Mouse (Mus musculus) stomach, embryonic 16.5 days (tissue): ENCODE results near the gene Alkbh7. TPM values are rescaled to one million over a fixed set of nuclear protein-coding genes. Genes with fewer than 3 reads are reported as not detected.

Source experiments
- ATAC-seq: fragments of 200-750 bp; cut with Nextera tagmentation; 2 replicates; pipeline ENCODE4 v1.8.0; 2017; ENCODE audit warnings: moderate number of reproducible peaks, moderate TSS enrichment; ENCODE audit not compliant: insufficient read depth, low FRiP score
- H3K27ac ChIP-seq: fragments of 300-500 bp; sonication (generic); 2 replicates; pipeline ENCODE4 v1.5.1; 2014; ENCODE audit warnings: low read length
- H3K27me3 ChIP-seq: fragments of 300-500 bp; sonication (generic); 2 replicates; pipeline ENCODE4 v1.6.1; 2014; ENCODE audit warnings: low read length, control low read depth, mixed read lengths; ENCODE audit not compliant: control insufficient read depth, insufficient read depth
- H3K36me3 ChIP-seq: fragments of 300-500 bp; sonication (generic); 2 replicates; pipeline ENCODE4 v1.6.1; 2014; ENCODE audit warnings: low read length; ENCODE audit not compliant: control insufficient read depth, insufficient read depth
- H3K4me1 ChIP-seq: fragments of 300-500 bp; sonication (generic); 2 replicates; pipeline ENCODE4 v1.6.1; 2014; ENCODE audit warnings: low read length, control low read depth, mixed read lengths; ENCODE audit not compliant: control insufficient read depth, insufficient read depth
- H3K4me2 ChIP-seq: fragments of 300-500 bp; sonication (generic); 2 replicates; pipeline ENCODE4 v1.6.1; 2014; ENCODE audit warnings: low read depth, low read length, mixed read lengths
- H3K4me3 ChIP-seq: fragments of 300-500 bp; sonication (generic); replicated peaks from 2 replicates; pipeline ENCODE4 v1.5.1; 2014; ENCODE audit warnings: mild to moderate bottlenecking, low read length
- H3K9ac ChIP-seq: fragments of 300-500 bp; sonication (generic); 2 replicates; pipeline ENCODE4 v1.6.1; 2014; ENCODE audit warnings: low read length
- H3K9me3 ChIP-seq: fragments of 300-500 bp; sonication (generic); replicated peaks from 2 replicates; pipeline ENCODE4 v1.6.1; 2016; ENCODE audit warnings: low read length, control low read depth; ENCODE audit not compliant: control insufficient read depth
- WGBS: fragments of 180-500 bp; shearing (Covaris S2); extraction: QIAGEN DNeasy Blood & Tissue Kit; methylation state at CpG from one replicate; pipeline ENCODE4 v1.1.7; 2014; 5-methylcytosine and 5-hydroxymethylcytosine counted together
- polyA plus RNA-seq: library from polyadenylated mRNA; unstranded; fragments of >200 nt; fragmentation: Nextera tagmentation; extraction: Ambion mirVana; gene quantifications from 2 replicates; pipeline ENCODE4 v1.2.1, GENCODE M21; 2015

Alkbh7 gene
- polyA plus RNA-seq, 1 experiment from 2014 or later: 35.7 TPM

GRCm38 (mm10) chr17:56969321-56969720 lies 27.8 kb upstream of the Alkbh7 start:
- Histone ChIP-seq H3K9ac (no peak overlapping the region), H3K36me3 (no peaks in the 10 kb centered on the region), H3K4me1 (no peaks in the 10 kb centered on the region), H3K27me3 (no peaks in the 10 kb centered on the region), H3K4me3 (no peak overlapping the region), H3K9me3 (no peaks in the 10 kb centered on the region), H3K27ac (no peak overlapping the region), H3K4me2 (no peak overlapping the region)
- WGBS: 52% methylated on average over 3 of the region's 3 CpGs
- ATAC-seq: no peak

- no peak overlapping the region for H3K4me3 ChIP-seq
- WGBS: 65% methylated on average over 5 of the region's 5 CpGs
- no peak overlapping the region for H3K9ac ChIP-seq
- no peaks in the 10 kb centered on the region for H3K9me3 ChIP-seq
- H3K27me3 ChIP-seq: no peaks in the 10 kb centered on the region
- H3K4me2 ChIP-seq: no peak overlapping the region
- no peak overlapping the region for H3K27ac ChIP-seq
- H3K4me1 ChIP-seq: no peaks in the 10 kb centered on the region
- ATAC-seq: no peak
- H3K36me3 ChIP-seq: no peaks in the 10 kb centered on the region
Observed at GRCm38 (mm10) chr17:56970081-56970480, 27.1 kb upstream of the Alkbh7 start.

GRCm38 (mm10) chr17:56973956-56974707 lies 23.0 kb upstream of the Alkbh7 start:
- H3K4me3 ChIP-seq: no peak overlapping the region
- no peak overlapping the region for H3K27ac ChIP-seq
- no peak overlapping the region for H3K9ac ChIP-seq
- H3K9me3 ChIP-seq: no peaks in the 10 kb centered on the region
- H3K4me1 ChIP-seq: no peaks in the 10 kb centered on the region
- ATAC-seq: no peak
- no peaks in the 10 kb centered on the region for H3K27me3 ChIP-seq
- no peaks in the 10 kb centered on the region for H3K36me3 ChIP-seq
- H3K4me2 ChIP-seq: no peak overlapping the region
- WGBS: 59% methylated on average over 13 of the region's 14 CpGs

GRCm38 (mm10) chr17:56974708-56975240 lies 22.4 kb upstream of the Alkbh7 start:
- ATAC-seq: no peak

GRCm38 (mm10) chr17:56975391-56975790 lies 21.7 kb upstream of the Alkbh7 start:
- Histone ChIP-seq H3K27me3 (no peaks in the 10 kb centered on the region), H3K36me3 (no peaks in the 10 kb centered on the region), H3K4me3 (no peak overlapping the region), H3K9me3 (no peaks in the 10 kb centered on the region), H3K4me1 (no peaks in the 10 kb centered on the region), H3K27ac (no peak overlapping the region), H3K9ac (no peak overlapping the region), H3K4me2 (no peak overlapping the region)
- ATAC-seq: no peak
- 78% methylated on average over 3 of the region's 3 CpGs for whole genome bisulfite sequencing

More at GRCm38 (mm10) chr17:56974708-56975240, 22.4 kb upstream of the Alkbh7 start:
- no peaks in the 10 kb centered on the region for H3K4me1 ChIP-seq
- WGBS: 63% methylated on average over 5 of the region's 5 CpGs
- H3K9me3 ChIP-seq: no peaks in the 10 kb centered on the region
- H3K4me2 ChIP-seq: no peak overlapping the region
- H3K27ac ChIP-seq: no peak overlapping the region
- no peak overlapping the region for H3K4me3 ChIP-seq
- H3K36me3 ChIP-seq: no peaks in the 10 kb centered on the region
- no peak overlapping the region for H3K9ac ChIP-seq
- H3K27me3 ChIP-seq: no peaks in the 10 kb centered on the region

GRCm38 (mm10) chr17:56976531-56977390 lies 20.4 kb upstream of the Alkbh7 start:
- Histone ChIP-seq H3K9me3 (no peaks in the 10 kb centered on the region), H3K4me3 (no peak overlapping the region), H3K4me1 (no peaks in the 10 kb centered on the region), H3K4me2 (no peak overlapping the region), H3K36me3 (no peaks in the 10 kb centered on the region), H3K9ac (no peak overlapping the region), H3K27ac (no peak overlapping the region), H3K27me3 (no peaks in the 10 kb centered on the region)
- WGBS: 66% methylated on average over 8 of the region's 8 CpGs
- ATAC-seq: no peak

- no peak overlapping the region for H3K4me2 ChIP-seq
Observed at GRCm38 (mm10) chr17:56979524-56979923, 17.6 kb upstream of the Alkbh7 start.

GRCm38 (mm10) chr17:56981049-56981448 lies 16.1 kb upstream of the Alkbh7 start:
- ATAC-seq: peak; percentile 52; the same call in 1 of the 2 replicates
- H3K36me3 ChIP-seq: no peaks in the 10 kb centered on the region
- 49% methylated on average over 7 of the region's 7 CpGs for WGBS
- no peak overlapping the region for H3K4me2 ChIP-seq
- H3K27ac ChIP-seq: no peak overlapping the region
- H3K4me3 ChIP-seq: no peak overlapping the region
- no peaks in the 10 kb centered on the region for H3K9me3 ChIP-seq
- no peaks in the 10 kb centered on the region for H3K4me1 ChIP-seq
- no peaks in the 10 kb centered on the region for H3K27me3 ChIP-seq
- H3K9ac ChIP-seq: no peak overlapping the region

More at GRCm38 (mm10) chr17:56979524-56979923, 17.6 kb upstream of the Alkbh7 start:
- Histone ChIP-seq H3K27ac (no peak overlapping the region), H3K36me3 (no peaks in the 10 kb centered on the region), H3K9ac (no peak overlapping the region), H3K4me1 (no peaks in the 10 kb centered on the region), H3K27me3 (no peaks in the 10 kb centered on the region), H3K4me3 (no peak overlapping the region), H3K9me3 (no peaks in the 10 kb centered on the region)
- WGBS: 31% methylated on average over 7 of the region's 8 CpGs
- no peak for ATAC-seq

GRCm38 (mm10) chr17:56982013-56982412 lies 15.1 kb upstream of the Alkbh7 start, which contains the start of gene Acer1:
TSS of gene Acer1 (minus strand) at chr17:56982126.
- 73% methylated on average over 5 of the region's 5 CpGs for WGBS
- Histone ChIP-seq H3K4me3 (no peak within 1 kb of the TSS), H3K27ac (no peak within 1 kb of the TSS), H3K4me1 (no peaks in the 10 kb centered on the region), H3K36me3 (no peaks in the 10 kb centered on the region), H3K27me3 (no peaks in the 10 kb centered on the region), H3K9me3 (no peaks in the 10 kb centered on the region), H3K9ac (no peak within 1 kb of the TSS), H3K4me2 (no peak within 1 kb of the TSS)
- ATAC-seq: peak; percentile 25; the same call in 1 of the 2 replicates
